Mouse (Mus musculus): ENCODE results near the gene Dnajc30. TPM values are rescaled to one million over a fixed set of nuclear protein-coding genes. Genes with fewer than 3 reads are reported as not detected.

The Dnajc30 gene
- 16.3 TPM for polyA plus RNA-seq (2014; fragmentation: Illumina TruSeq; extraction: RNeasy Lipid Tissue Mini Kit (QIAGEN cat#74804); ENCODE audit: insufficient read depth, low read depth, low replicate concordance)

GRCm38 (mm10) chr5:135063629-135064381, at the start of gene Dnajc30:
Gene Dnajc30, plus strand, starts transcription at chr5:135064202.

DNA sequence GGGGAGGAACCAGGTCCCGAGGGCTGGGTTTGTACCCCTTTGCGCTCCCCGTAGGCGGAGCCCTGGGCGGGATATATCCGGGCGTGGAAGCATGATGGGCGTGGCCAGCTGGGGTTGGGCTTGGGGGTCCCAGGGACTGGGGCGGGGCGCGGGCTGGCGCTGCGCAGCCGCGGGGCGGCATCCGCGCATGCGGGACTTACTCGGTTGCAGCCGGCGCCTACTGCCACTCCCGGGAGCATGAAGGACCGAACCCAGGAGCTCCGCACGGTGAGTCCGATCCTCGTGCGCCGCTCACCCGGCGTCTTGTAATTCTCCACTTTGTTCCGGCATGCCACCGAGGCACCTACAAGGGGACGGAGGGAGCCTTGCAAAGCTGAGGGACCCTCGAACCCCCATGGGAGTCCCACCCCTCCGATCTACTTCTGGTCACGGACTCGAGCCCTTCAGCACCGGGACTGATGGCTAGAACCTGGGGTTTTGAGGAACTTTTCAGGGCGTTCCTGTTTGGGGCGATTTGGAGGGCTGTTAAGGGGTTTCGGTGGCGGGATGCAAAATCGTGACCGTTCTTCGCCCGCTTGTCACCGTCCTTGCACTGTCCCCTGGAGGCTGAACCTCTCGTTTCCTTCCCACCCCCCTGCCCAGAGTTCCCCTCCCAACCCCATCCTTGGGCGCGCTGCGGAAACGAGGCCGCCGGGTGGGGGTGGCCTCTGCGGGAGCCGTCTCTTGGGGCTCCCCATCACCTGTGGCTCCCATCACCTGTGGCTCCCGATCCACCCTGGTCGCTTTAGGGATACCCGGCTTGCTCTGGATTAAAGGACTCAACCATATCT, 40.4 kb upstream of the Dnajc30 start, which contains the start of gene Stx1a:
TSS of gene Stx1a (plus strand) at position 139 of the 830 bp plus-strand sequence.

DNA sequence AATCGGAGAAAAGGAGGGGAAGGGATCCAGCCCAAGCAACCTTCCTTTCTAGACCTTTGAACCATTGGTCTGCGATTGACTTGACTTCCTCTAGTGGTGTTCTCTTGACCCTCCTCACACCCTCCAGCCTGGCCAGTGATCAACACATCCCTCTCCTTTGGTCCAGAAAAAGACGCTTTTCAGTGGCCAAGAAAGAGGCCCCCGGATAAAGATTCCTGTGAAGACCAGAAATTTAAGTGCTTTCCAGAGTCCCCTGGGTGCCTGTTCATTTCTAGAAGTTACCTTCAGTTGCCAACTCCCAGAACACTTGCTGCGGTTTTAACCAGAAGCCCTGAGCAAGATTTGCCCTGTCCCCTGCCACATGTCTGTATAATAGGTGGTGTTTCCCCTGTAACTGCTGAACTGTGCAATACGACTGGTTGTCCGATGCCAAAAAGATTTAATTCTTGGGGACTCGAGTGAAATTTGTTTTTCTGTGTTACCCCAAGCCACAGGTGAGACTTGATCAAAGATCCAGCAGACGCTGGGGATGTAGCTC, 976 bp downstream of the Dnajc30 start, which contains the start of gene Bud23:
TSS of gene Bud23 (minus strand) at position 51 of the 538 bp plus-strand sequence.

GRCm38 (mm10) chr5:135077564-135078481, 13.8 kb downstream of the Dnajc30 start, which contains the start of gene Vps37d:
Gene Vps37d, minus strand, starts transcription at chr5:135078266.

DNA sequence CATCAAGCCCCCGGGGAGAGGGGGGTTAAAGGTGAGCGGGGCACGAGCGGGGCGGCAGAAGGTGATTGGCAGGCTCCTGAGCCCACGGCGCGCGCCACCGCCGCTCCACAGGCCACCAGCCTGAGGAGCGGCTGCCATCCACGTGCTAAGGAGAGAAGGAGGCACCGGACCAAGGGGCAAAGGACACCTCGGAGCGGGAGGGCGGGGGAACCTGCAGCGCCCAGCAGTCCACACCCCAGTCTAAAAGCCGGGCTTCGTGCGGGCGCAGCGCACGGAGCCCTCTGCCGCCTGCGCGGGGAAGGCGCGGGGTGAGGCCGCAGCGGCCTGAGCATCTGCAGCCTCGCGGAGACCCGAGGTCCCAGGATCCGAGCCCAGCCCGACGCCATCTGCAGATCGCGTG, 25.7 kb downstream of the Dnajc30 start, which contains the start of gene Mlxipl:
TSS of gene Mlxipl (plus strand) at position 238 of the 400 bp plus-strand sequence.

Other genes with a start within 250 kb of the Dnajc30 start
- gene Tmem270, start 157.5 kb upstream of the Dnajc30 start, polyA plus RNA-seq (2014; fragmentation: Illumina TruSeq; extraction: RNeasy Lipid Tissue Mini Kit (QIAGEN cat#74804); ENCODE audit: insufficient read depth, low read depth, low replicate concordance) = not detected
- gene Cldn13, start 148.7 kb upstream of the Dnajc30 start, polyA plus RNA-seq (2014; fragmentation: Illumina TruSeq; extraction: RNeasy Lipid Tissue Mini Kit (QIAGEN cat#74804); ENCODE audit: insufficient read depth, low read depth, low replicate concordance) = not detected
- 8.2 TPM for gene Mettl27, start 131.8 kb upstream of the Dnajc30 start, polyA plus RNA-seq (2014; fragmentation: Illumina TruSeq; extraction: RNeasy Lipid Tissue Mini Kit (QIAGEN cat#74804); ENCODE audit: insufficient read depth, low read depth, low replicate concordance)
- 3.7 TPM for gene Cldn4, start 117.3 kb upstream of the Dnajc30 start, polyA plus RNA-seq (2014; fragmentation: Illumina TruSeq; extraction: RNeasy Lipid Tissue Mini Kit (QIAGEN cat#74804); ENCODE audit: insufficient read depth, low read depth, low replicate concordance)
- 129 TPM for gene Cldn3, start 78.0 kb upstream of the Dnajc30 start, polyA plus RNA-seq (2014; fragmentation: Illumina TruSeq; extraction: RNeasy Lipid Tissue Mini Kit (QIAGEN cat#74804); ENCODE audit: insufficient read depth, low read depth, low replicate concordance)
- 38.0 TPM for gene Abhd11, start 55.0 kb upstream of the Dnajc30 start, polyA plus RNA-seq (2014; fragmentation: Illumina TruSeq; extraction: RNeasy Lipid Tissue Mini Kit (QIAGEN cat#74804); ENCODE audit: insufficient read depth, low read depth, low replicate concordance)
- gene Stx1a, start 40.7 kb upstream of the Dnajc30 start, polyA plus RNA-seq (2014; fragmentation: Illumina TruSeq; extraction: RNeasy Lipid Tissue Mini Kit (QIAGEN cat#74804); ENCODE audit: insufficient read depth, low read depth, low replicate concordance) = 3.2 TPM
- gene Bud23, start 757 bp downstream of the Dnajc30 start, polyA plus RNA-seq (2014; fragmentation: Illumina TruSeq; extraction: RNeasy Lipid Tissue Mini Kit (QIAGEN cat#74804); ENCODE audit: insufficient read depth, low read depth, low replicate concordance) = 28.5 TPM
- 1.6 TPM for gene Vps37d, start 14.1 kb downstream of the Dnajc30 start, polyA plus RNA-seq (2014; fragmentation: Illumina TruSeq; extraction: RNeasy Lipid Tissue Mini Kit (QIAGEN cat#74804); ENCODE audit: insufficient read depth, low read depth, low replicate concordance)
- gene Mlxipl, start 25.7 kb downstream of the Dnajc30 start, polyA plus RNA-seq (2014; fragmentation: Illumina TruSeq; extraction: RNeasy Lipid Tissue Mini Kit (QIAGEN cat#74804); ENCODE audit: insufficient read depth, low read depth, low replicate concordance) = 2.0 TPM
- gene Tbl2, start 85.5 kb downstream of the Dnajc30 start, polyA plus RNA-seq (2014; fragmentation: Illumina TruSeq; extraction: RNeasy Lipid Tissue Mini Kit (QIAGEN cat#74804); ENCODE audit: insufficient read depth, low read depth, low replicate concordance) = 5.7 TPM
- gene Bcl7b, start 104.1 kb downstream of the Dnajc30 start, polyA plus RNA-seq (2014; fragmentation: Illumina TruSeq; extraction: RNeasy Lipid Tissue Mini Kit (QIAGEN cat#74804); ENCODE audit: insufficient read depth, low read depth, low replicate concordance) = 39.0 TPM
- gene Baz1b, start 123.1 kb downstream of the Dnajc30 start, polyA plus RNA-seq (2014; fragmentation: Illumina TruSeq; extraction: RNeasy Lipid Tissue Mini Kit (QIAGEN cat#74804); ENCODE audit: insufficient read depth, low read depth, low replicate concordance) = 18.5 TPM
- not detected for gene Fzd9, start 187.0 kb downstream of the Dnajc30 start, polyA plus RNA-seq (2014; fragmentation: Illumina TruSeq; extraction: RNeasy Lipid Tissue Mini Kit (QIAGEN cat#74804); ENCODE audit: insufficient read depth, low read depth, low replicate concordance)

Measured in lung, adult 10 weeks (tissue).